Mouse (Mus musculus): Measurements from ENCODE around the gene Clec1b.

Clec1b gene

DNA sequence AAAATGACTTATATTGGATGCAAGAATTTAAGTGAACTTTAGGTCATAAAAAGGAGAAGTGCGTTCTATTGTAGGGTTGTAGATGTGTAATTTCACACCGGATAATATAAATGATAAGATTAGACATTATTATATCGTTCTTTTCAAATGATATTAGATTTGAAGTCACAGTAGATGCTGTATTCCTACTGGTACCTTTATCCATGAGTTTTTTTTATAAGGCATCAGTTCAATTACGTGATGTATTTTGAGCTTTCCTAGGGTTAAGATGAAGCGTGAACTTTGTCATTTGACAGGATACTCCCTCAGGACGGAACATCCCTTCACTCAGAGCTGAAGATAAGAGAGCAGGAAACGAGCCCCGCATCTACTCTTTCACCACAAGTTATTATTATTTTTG lies at the start of gene Clec1b:
Clec1b (plus strand) TSS at position 301 of the 400 bp plus-strand sequence.
- DNase-seq = no peak

DNA sequence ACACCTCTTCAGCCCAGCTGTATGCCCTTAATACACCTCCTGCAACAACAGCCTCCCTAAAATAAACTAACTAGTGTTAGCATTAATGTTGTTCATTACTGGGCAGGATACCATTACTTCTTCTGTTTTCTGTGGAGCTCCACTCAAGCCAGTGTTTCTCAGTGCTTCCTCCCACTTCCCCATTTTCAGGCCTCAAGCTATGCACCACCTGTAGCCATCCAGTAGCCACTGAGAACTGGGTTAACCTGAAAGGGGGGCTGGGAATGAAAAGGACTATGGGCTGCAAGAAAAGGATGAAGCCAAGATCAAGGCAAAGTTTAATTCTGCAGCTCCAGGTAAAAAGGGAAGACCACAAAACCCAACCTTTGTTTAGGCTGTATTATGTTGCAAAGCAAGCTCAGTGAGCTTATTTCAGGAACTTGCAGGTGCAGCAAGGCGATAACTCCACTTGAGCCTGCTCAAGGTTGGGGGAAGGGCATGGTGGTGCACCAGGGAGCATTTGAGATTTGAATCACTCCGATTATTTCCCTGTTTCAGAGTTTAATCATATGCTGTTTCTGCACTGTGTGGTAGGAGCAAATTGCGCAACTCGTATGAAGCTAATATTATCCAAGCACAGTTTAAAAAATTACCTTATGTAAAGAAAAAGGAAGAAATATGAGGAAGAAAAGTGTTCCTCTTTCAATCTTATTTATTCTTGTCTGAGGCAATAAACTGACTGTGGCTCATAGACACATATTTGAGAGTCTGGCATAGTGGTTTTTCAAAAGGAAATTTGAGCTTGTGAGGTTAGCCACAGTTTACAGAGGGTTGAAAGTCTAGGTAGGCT lies 47.4 kb upstream of the Clec1b start:
- DNase-seq = no peak

DNA sequence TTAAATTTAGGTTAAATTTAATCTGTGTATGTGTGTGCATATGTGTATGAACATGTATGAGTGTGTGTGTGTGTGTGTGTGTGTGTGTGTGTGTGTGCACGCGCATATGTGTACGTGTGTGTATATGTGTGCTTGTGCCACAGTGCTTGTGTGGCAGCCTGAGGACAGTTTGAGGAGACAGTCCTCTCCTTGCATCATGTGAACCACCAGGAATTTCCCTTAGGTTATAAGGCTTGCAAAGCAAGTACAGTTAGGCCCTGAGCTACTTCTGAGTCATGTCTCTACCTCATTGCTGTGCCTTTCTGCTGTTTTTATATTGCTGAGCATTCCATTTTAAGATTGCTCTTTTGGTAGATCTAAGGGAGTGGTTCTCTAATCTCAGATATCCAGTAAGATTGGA lies 46.0 kb upstream of the Clec1b start:
- no peak for DNase-seq

GRCm38 (mm10) chr6:129355774-129356173 lies 41.3 kb upstream of the Clec1b start:
- DNase-seq = no peak

GRCm38 (mm10) chr6:129356430-129356829 lies 40.7 kb upstream of the Clec1b start:
- no peak for DNase-seq

GRCm38 (mm10) chr6:129359515-129359914 lies 37.6 kb upstream of the Clec1b start:
- DNase-seq = no peak

GRCm38 (mm10) chr6:129363942-129364341 lies 33.2 kb upstream of the Clec1b start:
- DNase-seq = no peak

GRCm38 (mm10) chr6:129365959-129366359 lies 31.1 kb upstream of the Clec1b start:
- peak; percentile 4 for DNase-seq

GRCm38 (mm10) chr6:129369374-129370132 lies 27.5 kb upstream of the Clec1b start:
- no peak for DNase-seq

DNA sequence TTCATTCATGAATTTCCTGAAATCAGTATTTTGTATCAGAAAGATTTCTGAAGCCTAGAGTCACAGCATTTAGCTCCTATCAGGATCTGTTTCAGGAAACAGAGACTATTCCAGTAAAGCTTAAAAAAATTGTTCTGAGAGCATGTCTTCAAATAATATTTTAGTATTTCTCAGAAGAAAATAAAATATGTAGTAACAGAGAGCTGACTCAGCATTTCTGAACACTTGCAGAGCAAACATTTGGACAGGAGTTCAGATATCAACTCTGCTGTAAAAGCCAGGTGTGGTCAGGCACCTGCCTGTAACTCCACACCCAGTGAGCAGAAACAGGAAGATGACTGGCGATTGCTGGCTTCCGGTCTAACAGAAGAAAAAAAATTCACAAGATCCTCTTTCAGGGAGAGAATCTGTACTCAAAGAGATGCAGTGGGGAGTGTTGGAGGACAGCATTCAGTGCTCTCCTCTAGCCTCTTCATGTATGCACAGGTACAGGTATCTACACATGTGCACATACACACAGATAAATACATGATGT lies 22.1 kb upstream of the Clec1b start:
- no peak for DNase-seq

DNA sequence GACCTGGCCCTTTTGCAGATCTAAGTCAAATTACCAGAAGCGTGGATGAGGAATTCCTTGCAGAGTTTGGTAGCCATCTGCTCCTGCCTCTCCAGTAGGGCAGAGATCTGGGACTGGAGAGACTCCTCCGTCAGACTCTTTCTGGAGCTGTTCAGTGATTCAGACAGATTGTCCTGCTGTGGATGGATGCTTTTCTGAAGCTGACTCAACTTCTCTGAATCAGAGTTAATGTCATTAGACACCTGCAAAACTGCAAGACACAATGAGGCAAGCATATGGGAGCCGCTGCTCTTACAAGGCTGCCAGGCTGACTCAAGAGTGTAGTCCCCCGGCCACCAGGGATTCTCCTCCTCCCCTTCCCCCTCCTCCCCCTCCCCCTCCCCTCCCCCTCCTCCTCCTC lies 16.6 kb upstream of the Clec1b start:
- DNase-seq = no peak

GRCm38 (mm10) chr6:129381736-129382135 lies 15.4 kb upstream of the Clec1b start:
- no peak for DNase-seq

DNA sequence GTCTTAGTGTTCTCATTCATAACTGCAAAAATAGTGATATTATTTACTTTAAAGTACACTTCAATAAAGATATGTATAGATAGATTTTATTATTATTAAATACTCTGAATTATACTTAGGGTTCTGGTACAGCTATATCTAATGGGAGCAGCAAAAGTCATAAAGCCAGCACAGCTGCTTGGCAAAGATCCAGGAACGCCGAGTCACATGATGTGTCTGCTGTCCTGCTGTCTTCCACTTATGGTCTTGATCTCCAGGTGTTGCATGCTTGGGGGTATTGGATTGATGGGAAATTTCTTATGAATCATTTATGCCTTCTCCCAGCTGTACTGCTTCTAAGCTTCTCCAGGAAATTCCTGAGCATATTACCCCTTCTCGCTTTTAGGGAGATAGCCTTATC lies 13.6 kb upstream of the Clec1b start:
- no peak for DNase-seq

DNA sequence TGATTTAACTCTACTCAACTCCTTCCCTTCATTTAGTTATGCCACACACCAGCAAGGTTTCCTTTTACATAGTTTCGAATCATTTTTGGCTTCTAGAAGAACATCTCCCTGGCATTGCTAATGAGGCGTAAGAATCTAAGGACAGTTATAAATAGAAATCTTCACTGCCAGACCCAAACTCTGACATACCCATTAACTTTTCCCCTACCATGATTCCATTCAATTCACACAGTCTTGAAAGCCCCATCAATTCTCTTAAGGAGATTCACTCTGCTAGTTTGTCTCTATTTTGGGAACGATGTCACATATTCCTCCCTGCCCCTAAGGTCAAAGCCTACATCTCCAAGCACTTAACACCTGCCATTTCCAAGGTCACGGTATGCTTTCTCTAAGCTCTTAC lies 12.1 kb upstream of the Clec1b start:
- no peak for DNase-seq

DNA sequence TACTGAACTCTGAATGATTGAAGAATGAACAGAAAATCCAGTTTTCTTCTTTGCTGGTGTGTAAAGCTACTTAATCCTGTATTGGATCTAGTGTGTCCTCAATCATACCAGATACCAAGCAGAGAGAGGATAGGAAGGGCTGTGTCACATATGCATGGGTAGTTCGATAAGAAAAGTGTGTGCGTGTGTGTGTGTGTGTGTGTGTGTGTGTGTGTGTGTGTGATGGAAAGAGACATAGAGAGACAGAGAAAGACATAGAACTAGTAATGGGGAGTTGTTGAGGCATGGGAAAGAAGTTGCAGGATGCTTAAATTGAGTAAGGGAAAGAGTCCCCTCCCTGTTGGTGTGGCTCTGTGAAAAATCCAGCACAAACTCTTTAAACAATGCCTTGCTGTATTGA lies 11.3 kb upstream of the Clec1b start, which contains the start of gene Clec12b:
Clec12b (minus strand) TSS at position 101 of the 400 bp plus-strand sequence.
- DNase-seq = no peak

GRCm38 (mm10) chr6:129393087-129393720 lies 3.9 kb upstream of the Clec1b start:
- DNase-seq = no peak

DNA sequence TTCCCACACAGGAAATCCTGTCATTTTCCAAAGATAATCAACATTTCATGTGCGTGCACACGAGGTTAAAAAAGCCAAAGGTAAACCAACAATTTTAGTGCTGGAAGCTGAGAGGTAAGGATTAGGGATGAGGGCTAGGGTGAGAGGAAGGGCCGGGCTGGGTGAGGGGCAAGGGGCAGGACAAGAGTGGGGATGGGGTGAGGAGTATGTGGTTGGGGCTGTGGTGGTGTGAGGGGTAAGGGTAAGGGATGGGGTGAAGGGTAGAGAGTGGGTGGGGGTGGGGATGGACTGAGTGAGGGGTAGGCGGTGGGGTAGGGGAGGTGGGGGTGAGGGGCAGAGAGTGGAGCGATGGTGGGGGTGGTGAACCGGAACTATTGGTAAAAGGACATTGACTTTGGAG lies 3.4 kb upstream of the Clec1b start:
- no peak for DNase-seq

- no peak for DNase-seq
Measured at GRCm38 (mm10) chr6:129399945-129400344, 2.8 kb downstream of the Clec1b start.

- DNase-seq = no peak
Measured at GRCm38 (mm10) chr6:129402404-129402803, 5.3 kb downstream of the Clec1b start.

GRCm38 (mm10) chr6:129403391-129403790 lies 6.3 kb downstream of the Clec1b start:
- no peak for DNase-seq

GRCm38 (mm10) chr6:129405999-129406398 lies 8.9 kb downstream of the Clec1b start:
- no peak for DNase-seq

DNA sequence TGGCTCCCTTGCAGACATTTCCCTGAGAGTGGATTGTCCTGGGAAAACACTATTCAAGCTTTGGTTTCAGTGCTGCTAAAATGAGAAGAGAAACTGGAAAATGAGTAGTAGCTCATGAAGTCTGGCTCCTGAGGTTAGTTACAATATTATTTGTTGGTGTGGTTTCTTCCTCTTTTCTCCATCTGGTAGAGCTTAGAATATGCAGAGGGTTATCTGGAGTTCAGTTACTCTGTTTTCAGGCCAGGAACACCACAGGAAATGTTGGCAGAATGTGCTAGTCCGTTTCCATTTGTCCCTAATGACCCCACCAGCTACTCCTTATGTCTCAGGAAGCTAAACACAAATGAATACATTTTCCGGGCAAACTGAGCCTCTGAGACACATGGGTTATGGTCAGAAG lies 10.2 kb downstream of the Clec1b start:
- no peak for DNase-seq

DNA sequence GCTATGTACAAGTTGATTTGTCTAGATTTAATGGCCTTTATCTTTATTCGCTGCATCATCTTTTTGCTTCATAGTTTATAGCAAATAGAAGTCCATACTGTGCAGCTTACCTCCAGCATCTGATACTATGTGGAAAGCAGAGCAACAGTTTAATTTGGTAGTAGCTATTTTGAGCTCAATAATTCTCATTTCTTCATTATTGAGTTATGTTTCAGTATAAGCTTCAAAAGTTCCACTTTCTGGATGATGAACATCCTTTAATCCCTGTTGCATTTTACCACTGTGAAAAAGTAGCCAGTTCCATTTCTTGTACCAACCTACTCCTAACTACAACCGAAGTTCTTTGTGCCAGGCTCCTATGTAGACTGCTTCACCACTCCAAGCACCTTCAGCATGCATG lies 11.5 kb downstream of the Clec1b start, which contains the start of gene Clec9a:
Clec9a (plus strand) TSS at position 301 of the 400 bp plus-strand sequence.
- DNase-seq = no peak

All from cerebellum, adult 11-12 months (tissue).